Mouse (Mus musculus): ENCODE results near the gene Gm11213. TPM values are rescaled to one million over a fixed set of nuclear protein-coding genes. Genes with fewer than 3 reads are reported as not detected.
A peak's percentile ranks its signal among the peaks of the same experiment; 100 is the strongest.

Gm11213 gene
- polyA plus RNA-seq, 1 experiment, result not detected

DNA sequence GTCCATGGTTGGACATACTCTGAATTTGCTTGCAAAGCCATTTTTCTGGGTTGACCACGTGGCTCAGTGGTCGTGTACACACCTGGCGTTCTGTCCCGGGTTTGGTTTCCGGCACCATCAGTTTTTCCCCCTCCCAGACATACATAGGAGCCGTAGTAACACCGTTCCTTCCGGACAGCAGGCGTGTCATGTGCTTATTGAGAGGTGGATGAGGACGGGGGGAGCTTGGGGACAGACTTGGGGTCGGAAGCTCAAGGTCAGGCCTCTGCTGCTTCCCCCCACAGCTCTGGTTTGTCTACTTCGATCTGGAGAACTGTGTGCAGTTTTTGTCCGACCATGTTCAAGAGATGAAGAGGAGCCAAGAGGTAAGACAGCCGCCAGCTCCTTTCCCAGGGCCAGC is 25.4 kb downstream of the Gm11213 start:
- Histone ChIP-seq H3K27me3 (ENCODE audit: control insufficient read depth, insufficient read depth, insufficient read length) (no peaks in the 10 kb centered on the region), H3K4me3 (ENCODE audit: insufficient read depth, poor library complexity, severe bottlenecking) (no peak overlapping the region), H3K79me2 (ENCODE audit: control insufficient read depth, insufficient read depth) (no peaks in the 10 kb centered on the region), H3ac (ENCODE audit: control insufficient read depth, insufficient read length, low read depth) (no peak overlapping the region), H3K36me3 (ENCODE audit: control insufficient read depth, insufficient read depth) (peaks cover 37% of the 10 kb centered on the region), H3K79me3 (ENCODE audit: low read depth) (no peaks in the 10 kb centered on the region)
- TF ChIP-seq MYOG (IDR thresholded peaks at IDR 0.05; ENCODE audit: control insufficient read depth, extremely low read depth, insufficient read length), result no peak
- no peak for TF ChIP-seq MAX (IDR thresholded peaks at IDR 0.05)
- TF ChIP-seq USF1 (IDR thresholded peaks at IDR 0.05; ENCODE audit: low read depth), result no peak
- TF ChIP-seq FOSL1 (IDR thresholded peaks at IDR 0.05; ENCODE audit: insufficient read depth, low read length, poor library complexity, severe bottlenecking), result no peak
- no peak for TF ChIP-seq CEBPB (IDR thresholded peaks at IDR 0.05; ENCODE audit: low read depth)
- TF ChIP-seq MYOD1 (IDR thresholded peaks at IDR 0.05; ENCODE audit: control insufficient read depth, insufficient read length, low read depth), result no peak
- TF ChIP-seq CTCF (IDR thresholded peaks at IDR 0.05; ENCODE audit: control insufficient read depth, insufficient read depth, insufficient read length), result no peak

DNA sequence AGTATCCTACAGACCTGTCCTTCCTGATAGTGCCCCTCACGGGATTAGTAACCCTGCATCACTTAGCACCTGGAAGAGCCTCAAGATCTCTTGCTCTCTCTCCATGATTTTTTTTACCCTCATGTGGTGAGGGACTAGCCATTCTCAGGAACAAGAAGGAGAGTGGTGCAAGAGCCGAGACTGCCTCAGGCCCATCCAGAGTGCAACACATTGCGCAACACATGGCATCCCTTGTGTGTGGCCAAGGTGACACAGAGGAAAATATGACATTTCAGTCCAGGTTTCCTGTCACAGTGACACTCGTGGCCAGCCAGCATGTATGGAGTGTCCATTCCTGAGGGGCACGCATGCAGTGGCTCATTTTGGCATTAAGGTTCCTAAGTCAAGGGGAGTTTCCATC is 32.4 kb downstream of the Gm11213 start:
- no peaks in the 10 kb centered on the region for H3K27me3 ChIP-seq (ENCODE audit: control insufficient read depth, insufficient read depth, insufficient read length)
- no peaks in the 10 kb centered on the region for H3K79me2 ChIP-seq (ENCODE audit: control insufficient read depth, insufficient read depth)
- no peak for TF ChIP-seq MAX (IDR thresholded peaks at IDR 0.05)
- TF ChIP-seq USF1 (IDR thresholded peaks at IDR 0.05; ENCODE audit: low read depth), result no peak
- TF ChIP-seq CEBPB (IDR thresholded peaks at IDR 0.05; ENCODE audit: low read depth), result peak; percentile 54
- TF ChIP-seq MYOG (IDR thresholded peaks at IDR 0.05; ENCODE audit: control insufficient read depth, extremely low read depth, insufficient read length), result no peak
- no peak for TF ChIP-seq CTCF (IDR thresholded peaks at IDR 0.05; ENCODE audit: control insufficient read depth, insufficient read depth, insufficient read length)
- H3K4me3 ChIP-seq (ENCODE audit: insufficient read depth, poor library complexity, severe bottlenecking), result no peak overlapping the region
- H3K36me3 ChIP-seq (ENCODE audit: control insufficient read depth, insufficient read depth), result peaks cover 41% of the 10 kb centered on the region
- H3ac ChIP-seq (ENCODE audit: control insufficient read depth, insufficient read length, low read depth), result no peak overlapping the region
- no peaks in the 10 kb centered on the region for H3K79me3 ChIP-seq (ENCODE audit: low read depth)

DNA sequence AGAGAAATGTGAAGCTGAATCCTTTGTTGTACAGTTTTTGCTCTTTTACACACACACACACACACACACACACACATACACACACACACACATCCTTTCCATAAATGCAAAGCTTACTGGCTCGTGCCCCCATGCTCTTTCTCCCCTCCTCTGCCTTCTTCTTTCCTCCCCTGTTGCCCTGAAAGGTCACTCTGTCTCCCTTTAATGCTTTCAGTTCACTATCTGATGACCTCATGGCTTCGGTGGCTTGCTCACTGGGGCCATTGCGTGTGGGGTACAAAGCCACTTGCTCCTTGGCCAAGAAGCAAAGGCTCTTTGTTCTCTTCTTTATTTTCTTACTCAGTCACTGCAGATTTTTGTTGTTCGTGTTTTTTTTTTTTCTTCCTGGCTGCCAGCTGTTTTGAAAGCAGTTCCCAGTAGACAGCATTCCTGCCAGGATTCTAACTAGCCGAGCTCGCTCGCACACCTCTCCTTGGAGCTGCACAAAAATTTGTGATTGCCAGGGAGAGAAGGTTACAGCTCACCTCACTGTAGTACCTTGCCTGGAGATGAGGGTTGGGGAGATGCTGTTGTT is 34.8 kb downstream of the Gm11213 start:
- H3K27me3 ChIP-seq (ENCODE audit: control insufficient read depth, insufficient read depth, insufficient read length), result no peaks in the 10 kb centered on the region
- H3K79me2 ChIP-seq (ENCODE audit: control insufficient read depth, insufficient read depth), result no peaks in the 10 kb centered on the region
- H3K36me3 ChIP-seq (ENCODE audit: control insufficient read depth, insufficient read depth), result peaks cover 50% of the 10 kb centered on the region
- TF ChIP-seq MAX (IDR thresholded peaks at IDR 0.05) (no peak), USF1 (IDR thresholded peaks at IDR 0.05; ENCODE audit: low read depth) (no peak), CTCF (IDR thresholded peaks at IDR 0.05; ENCODE audit: control insufficient read depth, insufficient read depth, insufficient read length) (no peak), MYOD1 (IDR thresholded peaks at IDR 0.05; ENCODE audit: control insufficient read depth, insufficient read length, low read depth) (no peak), FOSL1 (IDR thresholded peaks at IDR 0.05; ENCODE audit: insufficient read depth, low read length, poor library complexity, severe bottlenecking) (no peak)
- H3K79me3 ChIP-seq (ENCODE audit: low read depth), result no peaks in the 10 kb centered on the region
- no peak overlapping the region for H3ac ChIP-seq (ENCODE audit: control insufficient read depth, insufficient read length, low read depth)
- H3K4me3 ChIP-seq (ENCODE audit: insufficient read depth, poor library complexity, severe bottlenecking), result no peak overlapping the region

DNA sequence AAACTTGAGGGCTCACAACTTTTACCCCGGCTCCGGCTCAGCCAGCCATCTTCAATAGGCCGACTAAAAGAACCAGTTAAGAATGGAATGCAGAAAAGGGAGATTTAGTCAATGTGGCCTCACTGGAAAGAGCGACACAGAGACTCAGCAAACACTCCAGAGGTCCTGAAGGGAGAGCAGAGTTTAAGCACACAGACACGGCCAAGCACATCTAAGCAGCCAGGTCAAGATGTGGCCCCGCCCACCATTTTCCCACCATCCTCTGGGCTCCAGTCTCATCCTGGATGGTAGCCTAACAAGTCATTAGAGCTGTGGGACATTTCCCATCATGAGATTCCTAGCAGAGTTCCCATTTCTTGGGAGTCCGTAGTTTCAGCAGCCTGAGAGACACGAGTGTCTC is 35.7 kb downstream of the Gm11213 start:
- H3K27me3 ChIP-seq (ENCODE audit: control insufficient read depth, insufficient read depth, insufficient read length), result no peaks in the 10 kb centered on the region

DNA sequence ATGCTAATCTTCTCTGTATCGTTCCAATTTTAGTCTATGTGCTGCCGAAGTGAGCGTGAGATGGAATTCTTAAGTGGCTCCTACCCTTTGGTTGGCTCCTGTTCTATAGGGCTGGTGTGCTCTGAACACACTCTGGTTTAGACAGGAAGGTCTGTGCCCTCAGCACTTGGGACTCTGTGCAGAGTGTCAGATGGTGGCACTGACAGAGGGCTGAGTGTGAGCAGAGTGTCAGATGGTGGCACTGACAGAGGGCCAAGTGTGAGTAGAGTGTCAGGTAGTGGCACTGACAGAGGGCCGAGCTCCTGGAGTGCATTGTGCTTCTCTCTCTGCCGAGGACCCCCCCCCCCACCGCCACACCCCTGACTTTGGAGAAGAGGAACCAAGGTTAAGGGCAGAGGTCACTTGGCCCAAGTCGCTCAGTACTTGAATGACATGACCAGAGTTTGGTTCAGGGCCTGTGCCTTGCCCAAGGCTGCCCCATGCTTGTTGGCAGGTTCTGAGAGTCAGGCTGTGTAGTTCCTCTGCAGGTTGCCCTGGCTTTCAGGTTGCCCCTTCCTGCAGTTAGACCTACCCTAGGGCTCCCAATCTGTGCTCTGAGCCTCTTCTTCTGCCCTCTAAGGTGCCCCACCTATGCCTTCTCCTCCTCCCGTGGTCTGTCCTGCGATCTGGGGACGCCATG is 37.2 kb downstream of the Gm11213 start:
- Histone ChIP-seq H3ac (ENCODE audit: control insufficient read depth, insufficient read length, low read depth) (no peak overlapping the region), H3K36me3 (ENCODE audit: control insufficient read depth, insufficient read depth) (peaks cover 59% of the 10 kb centered on the region), H3K79me2 (ENCODE audit: control insufficient read depth, insufficient read depth) (peaks cover 4% of the 10 kb centered on the region), H3K4me3 (ENCODE audit: insufficient read depth, poor library complexity, severe bottlenecking) (no peak overlapping the region), H3K27me3 (ENCODE audit: control insufficient read depth, insufficient read depth, insufficient read length) (no peaks in the 10 kb centered on the region), H3K79me3 (ENCODE audit: low read depth) (no peaks in the 10 kb centered on the region)
- TF ChIP-seq MAX (IDR thresholded peaks at IDR 0.05), result no peak
- TF ChIP-seq USF1 (IDR thresholded peaks at IDR 0.05; ENCODE audit: low read depth), result no peak
- TF ChIP-seq CEBPB (IDR thresholded peaks at IDR 0.05; ENCODE audit: low read depth), result no peak
- TF ChIP-seq MYOD1 (IDR thresholded peaks at IDR 0.05; ENCODE audit: control insufficient read depth, insufficient read length, low read depth), result no peak
- TF ChIP-seq CTCF (IDR thresholded peaks at IDR 0.05; ENCODE audit: control insufficient read depth, insufficient read depth, insufficient read length), result no peak
- TF ChIP-seq MYOG (IDR thresholded peaks at IDR 0.05; ENCODE audit: control insufficient read depth, extremely low read depth, insufficient read length), result no peak
- TF ChIP-seq FOSL1 (IDR thresholded peaks at IDR 0.05; ENCODE audit: insufficient read depth, low read length, poor library complexity, severe bottlenecking), result no peak

More for the DNA sequence above, 35.7 kb downstream of the Gm11213 start:
- TF ChIP-seq MAX (IDR thresholded peaks at IDR 0.05), result no peak
- no peak for TF ChIP-seq CEBPB (IDR thresholded peaks at IDR 0.05; ENCODE audit: low read depth)
- no peak for TF ChIP-seq FOSL1 (IDR thresholded peaks at IDR 0.05; ENCODE audit: insufficient read depth, low read length, poor library complexity, severe bottlenecking)
- TF ChIP-seq CTCF (IDR thresholded peaks at IDR 0.05; ENCODE audit: control insufficient read depth, insufficient read depth, insufficient read length), result no peak
- no peak for TF ChIP-seq MYOD1 (IDR thresholded peaks at IDR 0.05; ENCODE audit: control insufficient read depth, insufficient read length, low read depth)
- no peak for TF ChIP-seq USF1 (IDR thresholded peaks at IDR 0.05; ENCODE audit: low read depth)
- TF ChIP-seq MYOG (IDR thresholded peaks at IDR 0.05; ENCODE audit: control insufficient read depth, extremely low read depth, insufficient read length), result no peak
- no peaks in the 10 kb centered on the region for H3K79me2 ChIP-seq (ENCODE audit: control insufficient read depth, insufficient read depth)
- H3ac ChIP-seq (ENCODE audit: control insufficient read depth, insufficient read length, low read depth), result no peak overlapping the region
- no peak overlapping the region for H3K4me3 ChIP-seq (ENCODE audit: insufficient read depth, poor library complexity, severe bottlenecking)
- H3K79me3 ChIP-seq (ENCODE audit: low read depth), result no peaks in the 10 kb centered on the region
- H3K36me3 ChIP-seq (ENCODE audit: control insufficient read depth, insufficient read depth), result peaks cover 58% of the 10 kb centered on the region

All from C2C12 (cell line).